ENCODE assay signal across 9 mouse cellular contexts in genomic region chr3:56475529-56476527, GRCm38 (mm10).
DNase-seq lines count a peak whose midpoint lies in the region; ATAC-seq and TF ChIP-seq lines count a peak whose summit lies in the region.
"Had no signal": no experiment of that assay in that cellular context is flagged by ENCODE, and none has a peak within 500 bp of the region (broad histone marks: within the 10 kb centered on the region; RNA-seq: fewer than 3 reads in every experiment).

No protein-coding gene starts in this region.

- no peak overlapping the region for H3K4me3 ChIP-seq in forebrain, embryonic 14.5 days (ENCODE audit: low read depth, low read length)
- no peak overlapping the region for H3K4me3 ChIP-seq in midbrain, embryonic 14.5 days (replicated peaks; ENCODE audit: low read depth, low read length)
- H3K4me3 ChIP-seq in liver, embryonic 11.5 days (ENCODE audit: low read depth, low read length): no peak overlapping the region
- no peak overlapping the region for H3K4me3 ChIP-seq in stomach, postnatal 0 days (ENCODE audit: low read depth, low read length)

- WGBS in forebrain, embryonic 14.5 days: 13% methylated on average over 3 of the region's 3 CpGs
- 15% methylated on average over 3 of the region's 3 CpGs for WGBS in midbrain, embryonic 14.5 days
- WGBS in liver, embryonic 11.5 days: 64% methylated on average over 3 of the region's 3 CpGs
- 31% methylated on average over 3 of the region's 3 CpGs for WGBS in stomach, postnatal 0 days

- H3K27me3 ChIP-seq in forebrain, embryonic 14.5 days (replicated peaks; ENCODE audit: control insufficient read depth, insufficient read depth, low read length): no peaks in the 10 kb centered on the region
- H3K27me3 ChIP-seq in midbrain, embryonic 14.5 days (ENCODE audit: control insufficient read depth, insufficient read depth, low read length): no peaks in the 10 kb centered on the region
- no peaks in the 10 kb centered on the region for H3K27me3 ChIP-seq in liver, embryonic 11.5 days (replicated peaks; ENCODE audit: control insufficient read depth, insufficient read depth, low read length)
- H3K27me3 ChIP-seq in stomach, postnatal 0 days (ENCODE audit: control insufficient read depth, insufficient read depth, low read length): no peaks in the 10 kb centered on the region
- H3K27me3 ChIP-seq: CH12.LX had no signal

- peak; percentile 80 for ATAC-seq in forebrain, embryonic 14.5 days
- peak; percentile 58 for ATAC-seq in midbrain, embryonic 14.5 days (ENCODE audit: low FRiP score, low TSS enrichment)
- no peak for ATAC-seq in liver, embryonic 11.5 days (replicated peaks; ENCODE audit: low FRiP score)
- no peak for ATAC-seq in stomach, postnatal 0 days (ENCODE audit: low FRiP score, low TSS enrichment)
- ATAC-seq in granulocyte monocyte progenitor cell, adult 5-6 weeks (replicated peaks; ENCODE audit: poor library complexity, severe bottlenecking): no peak

- 0 out of 2 replicates have a peak overlapping the region, but pooled peaks have one; percentile 23 for H3K4me2 ChIP-seq in forebrain, embryonic 14.5 days (ENCODE audit: low read length)
- no peak overlapping the region for H3K4me2 ChIP-seq in midbrain, embryonic 14.5 days (ENCODE audit: low read length)
- H3K4me2 ChIP-seq in liver, embryonic 11.5 days: no peak overlapping the region
- H3K4me2 ChIP-seq in stomach, postnatal 0 days (replicated peaks; ENCODE audit: low read depth): no peak overlapping the region

- no peak for TF ChIP-seq EP300 in stomach, postnatal 0 days (optimal IDR thresholded peaks at IDR 0.05)

- no peaks in the 10 kb centered on the region for H3K36me3 ChIP-seq in forebrain, embryonic 14.5 days (ENCODE audit: control insufficient read depth, insufficient read depth, low read length)
- H3K36me3 ChIP-seq in midbrain, embryonic 14.5 days (ENCODE audit: control insufficient read depth, insufficient read depth, low read length): no peaks in the 10 kb centered on the region
- H3K36me3 ChIP-seq in liver, embryonic 11.5 days (ENCODE audit: control insufficient read depth, insufficient read depth, low read length): no peaks in the 10 kb centered on the region
- H3K36me3 ChIP-seq in stomach, postnatal 0 days (ENCODE audit: control insufficient read depth, insufficient read depth, low read length): no peaks in the 10 kb centered on the region

- DNase-seq in brain, adult 2 months (ENCODE audit: low read depth, low spot score): peak; percentile 85
- peak; percentile 97 for DNase-seq in forebrain, embryonic 14.5 days (ENCODE audit: low spot score)
- peak; percentile 54 for DNase-seq in layer of hippocampus, adult 9-10 months (ENCODE audit: low spot score)
- peak; percentile 75 for DNase-seq in midbrain, embryonic 14.5 days
- DNase-seq in liver, embryonic 11.5 days (ENCODE audit: low spot score): no peak
- no peak for DNase-seq in stomach, postnatal 0 days (ENCODE audit: low spot score)
- no peak for DNase-seq in testis, postnatal 10 days (ENCODE audit: low spot score)

- no peak overlapping the region for H3K9ac ChIP-seq in forebrain, embryonic 14.5 days (ENCODE audit: low read length)
- H3K9ac ChIP-seq in midbrain, embryonic 14.5 days (replicated peaks; ENCODE audit: low read length): no peak overlapping the region
- no peak overlapping the region for H3K9ac ChIP-seq in liver, embryonic 11.5 days (ENCODE audit: low read depth, low read length)
- H3K9ac ChIP-seq in stomach, postnatal 0 days (ENCODE audit: low read length): no peak overlapping the region

- H3K4me1 ChIP-seq in forebrain, embryonic 14.5 days (ENCODE audit: control insufficient read depth, insufficient read depth, low read length): peaks cover 43% of the 10 kb centered on the region
- H3K4me1 ChIP-seq in midbrain, embryonic 14.5 days (ENCODE audit: control insufficient read depth, insufficient read depth, low read length): peaks cover 15% of the 10 kb centered on the region
- H3K4me1 ChIP-seq in liver, embryonic 11.5 days (replicated peaks; ENCODE audit: control insufficient read depth, insufficient read depth, low read length): no peaks in the 10 kb centered on the region
- no peaks in the 10 kb centered on the region for H3K4me1 ChIP-seq in stomach, postnatal 0 days (replicated peaks; ENCODE audit: control insufficient read depth, insufficient read depth)

- no peak for TF ChIP-seq CTCF in stomach, postnatal 0 days (IDR thresholded peaks at IDR 0.05; ENCODE audit: low read depth)

- H3K9me3 ChIP-seq in forebrain, embryonic 14.5 days (replicated peaks; ENCODE audit: control insufficient read depth, low read length): no peaks in the 10 kb centered on the region
- H3K9me3 ChIP-seq in midbrain, embryonic 14.5 days (ENCODE audit: control insufficient read depth, low read length): no peaks in the 10 kb centered on the region
- no peaks in the 10 kb centered on the region for H3K9me3 ChIP-seq in liver, embryonic 11.5 days (ENCODE audit: control insufficient read depth, low read length)
- H3K9me3 ChIP-seq in stomach, postnatal 0 days (ENCODE audit: control insufficient read depth, low read length): no peaks in the 10 kb centered on the region

- peak overlapping the region; percentile 87 for H3K27ac ChIP-seq in forebrain, embryonic 14.5 days (ENCODE audit: low read depth, low read length)
- H3K27ac ChIP-seq in midbrain, embryonic 14.5 days (replicated peaks; ENCODE audit: low read depth, low read length): peak overlapping the region; percentile 50
- H3K27ac ChIP-seq in liver, embryonic 11.5 days (ENCODE audit: low read depth, low read length): no peak overlapping the region
- no peak overlapping the region for H3K27ac ChIP-seq in stomach, postnatal 0 days (replicated peaks)

Comparison
In these comparisons a context has a peak if more than half of its experiments do, and no peak if none do; other contexts are left out.
1. DNase-seq: peak in brain, adult 2 months (single experiment), forebrain, embryonic 14.5 days (single experiment), layer of hippocampus, adult 9-10 months (single experiment) and midbrain, embryonic 14.5 days (single experiment); none in liver, embryonic 11.5 days (single experiment), stomach, postnatal 0 days (single experiment) and testis, postnatal 10 days (single experiment).
2. ATAC-seq: peak in forebrain, embryonic 14.5 days (single experiment) and midbrain, embryonic 14.5 days (single experiment); none in liver, embryonic 11.5 days (single experiment), stomach, postnatal 0 days (single experiment) and granulocyte monocyte progenitor cell, adult 5-6 weeks (single experiment).
3. H3K27ac ChIP-seq: peak in forebrain, embryonic 14.5 days (single experiment) and midbrain, embryonic 14.5 days (single experiment); none in liver, embryonic 11.5 days (single experiment) and stomach, postnatal 0 days (single experiment).